Mouse (Mus musculus): ENCODE data around the gene Zdhhc18.

Zdhhc18 gene

GRCm38 (mm10) chr4:133557041-133557717 lies 92.8 kb downstream of the Zdhhc18 start:
- no peak for DNase-seq (ENCODE audit: low read depth, low spot score)
